Mouse (Mus musculus) CH12F3 (cell line): ENCODE results near the gene Cped1.

Experiments used
- in situ Hi-C: fragments of 300-500 bp; cut with MboI; formaldehyde crosslinking; loops from 2 replicates; pipeline ENCODE4 v1.14.3; 2020; ENCODE audit warnings: low sequenced_read_pairs

The Cped1 gene

DNA sequence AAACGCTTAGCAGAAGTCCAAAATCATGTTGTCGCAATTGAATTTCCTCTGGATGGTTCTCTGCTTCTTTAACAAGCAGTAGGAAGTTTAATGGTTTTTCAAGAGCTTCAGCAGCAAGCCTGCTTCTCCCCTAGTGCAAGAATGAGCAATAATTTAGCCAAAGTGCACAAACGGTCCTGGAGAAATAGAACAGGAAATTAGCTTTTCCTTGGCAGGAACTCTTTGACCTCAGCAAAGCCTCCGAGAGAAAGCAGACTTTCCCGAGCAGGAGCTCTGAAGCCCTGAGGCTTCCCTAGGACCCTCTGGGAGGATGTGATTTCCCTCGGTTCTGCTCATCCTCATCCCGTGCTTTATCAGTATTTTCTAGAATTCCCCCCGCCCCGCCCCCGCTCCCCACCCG lies 13.3 kb downstream of the Cped1 start:
- in situ Hi-C loops: no loop called here

DNA sequence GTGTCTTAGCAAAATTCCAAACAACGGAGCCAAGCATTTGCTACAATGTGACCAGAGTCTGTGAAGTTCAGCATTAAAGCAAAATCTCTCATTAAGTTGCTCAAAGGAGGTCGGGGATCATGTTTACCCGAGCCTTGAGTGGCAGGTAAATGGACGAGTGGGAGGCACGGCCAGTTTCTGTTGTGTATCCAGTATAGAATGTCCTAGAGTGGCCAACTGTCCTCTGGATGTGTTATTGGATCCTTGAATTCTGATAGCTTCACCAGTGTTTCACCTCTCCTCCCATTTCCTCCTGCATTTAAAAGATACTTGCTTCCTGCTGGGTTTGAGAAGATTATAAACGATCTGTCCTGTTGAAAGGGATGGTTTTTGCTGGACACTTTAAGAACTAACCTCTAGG lies 14.4 kb downstream of the Cped1 start:
- in situ Hi-C loops: no loop called here

DNA sequence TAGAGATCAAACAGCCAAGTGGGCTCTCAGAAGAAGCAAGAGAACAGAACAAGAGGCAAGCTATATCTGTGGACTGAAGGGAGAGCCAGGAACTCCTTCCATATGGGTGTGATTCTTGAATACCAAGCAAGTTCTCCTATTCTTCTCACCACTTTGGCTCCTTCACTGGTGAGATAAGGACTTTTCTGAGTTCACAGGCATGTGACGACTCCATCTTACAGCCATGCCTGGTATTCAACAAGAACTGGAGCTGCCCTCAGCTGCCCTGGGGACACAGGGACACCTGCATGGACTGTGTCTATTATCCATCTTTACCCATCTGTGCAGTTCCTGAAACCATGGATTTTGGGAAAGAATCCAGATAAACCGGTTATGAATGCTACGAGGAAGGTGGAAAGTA lies 15.2 kb downstream of the Cped1 start:
- in situ Hi-C loops: no loop called here

DNA sequence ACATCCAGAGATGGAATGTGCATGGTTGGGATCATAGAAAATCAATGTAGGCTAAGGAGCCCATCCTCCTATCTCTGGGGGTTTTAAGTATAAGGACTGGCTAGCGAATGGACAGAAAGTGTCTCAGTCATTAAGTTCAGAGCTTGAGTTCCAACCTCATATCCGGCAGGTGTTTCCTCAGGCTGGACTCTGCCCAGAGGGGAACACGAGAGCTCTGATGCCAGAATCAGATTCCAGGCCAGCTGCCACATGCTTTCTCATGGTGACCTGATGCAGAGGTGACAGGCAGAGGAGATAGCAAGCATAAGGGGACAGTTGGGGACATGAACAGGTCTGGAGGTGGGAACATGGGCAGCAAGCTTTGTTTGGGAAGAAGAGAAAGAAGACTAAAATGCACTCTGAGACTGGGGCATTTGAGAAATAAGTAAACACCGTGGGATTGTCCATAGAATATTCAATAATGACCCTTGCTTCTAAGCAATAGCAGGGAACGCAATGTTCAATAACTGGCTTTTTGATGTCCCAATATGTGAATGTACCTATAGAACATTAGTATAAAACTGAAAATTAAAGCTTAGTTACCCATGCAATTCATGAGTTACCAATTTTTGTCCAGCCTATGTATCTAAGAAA lies 15.7 kb downstream of the Cped1 start:
- in situ Hi-C loops: no loop called here

DNA sequence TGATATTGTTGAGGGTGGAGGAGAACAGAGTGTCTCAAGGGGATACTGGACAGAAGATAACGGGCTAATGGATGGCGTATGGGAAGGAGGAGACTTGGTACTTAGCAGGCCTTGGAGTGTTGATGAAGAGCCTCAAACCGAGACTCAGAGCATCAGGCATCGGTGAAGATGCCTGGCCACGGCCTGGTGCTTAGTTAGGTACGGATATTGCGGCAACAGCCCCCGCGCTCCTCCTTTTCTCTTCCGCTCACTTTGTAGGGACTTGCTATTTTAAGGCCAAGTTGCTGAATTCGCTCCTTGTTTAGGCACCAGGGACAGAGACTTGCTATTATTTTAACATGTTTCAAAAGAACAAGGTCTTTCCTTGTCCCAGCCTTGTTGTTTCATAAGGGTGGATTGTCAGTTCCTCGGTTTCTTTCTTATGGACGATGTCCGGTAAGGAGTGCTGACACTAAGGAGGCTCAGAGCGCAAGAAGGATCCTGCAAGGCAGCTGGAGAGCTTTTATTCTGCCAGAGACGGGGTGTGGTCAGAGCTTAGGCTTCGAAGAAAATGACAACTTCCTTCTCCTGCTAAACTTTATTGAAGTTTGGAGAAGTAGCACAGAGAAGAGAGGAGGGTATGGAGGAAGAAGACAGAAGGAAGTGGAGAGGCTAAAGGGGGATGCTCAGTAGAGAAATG lies 16.9 kb downstream of the Cped1 start:
- in situ Hi-C loops: no loop called here

DNA sequence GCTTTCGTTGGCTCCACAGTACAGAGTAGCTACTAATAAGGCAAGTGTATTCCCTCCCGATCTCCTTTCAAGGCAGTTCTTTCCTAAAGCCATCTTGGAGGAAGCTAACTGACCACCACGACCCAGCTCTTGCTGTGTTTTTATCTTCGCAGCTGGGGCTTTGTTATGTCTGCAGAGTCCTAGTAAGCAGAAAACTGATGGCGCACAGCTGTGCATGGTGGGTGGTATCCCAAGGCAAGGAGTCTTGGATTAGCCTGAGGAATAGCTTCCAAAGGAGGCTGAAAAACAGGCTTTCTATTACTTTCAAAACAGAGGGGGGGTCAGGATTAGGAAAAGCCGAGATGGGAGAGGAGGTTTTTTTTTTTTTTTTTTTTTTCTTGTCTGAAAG lies 17.5 kb downstream of the Cped1 start:
- in situ Hi-C loops: no loop called here

DNA sequence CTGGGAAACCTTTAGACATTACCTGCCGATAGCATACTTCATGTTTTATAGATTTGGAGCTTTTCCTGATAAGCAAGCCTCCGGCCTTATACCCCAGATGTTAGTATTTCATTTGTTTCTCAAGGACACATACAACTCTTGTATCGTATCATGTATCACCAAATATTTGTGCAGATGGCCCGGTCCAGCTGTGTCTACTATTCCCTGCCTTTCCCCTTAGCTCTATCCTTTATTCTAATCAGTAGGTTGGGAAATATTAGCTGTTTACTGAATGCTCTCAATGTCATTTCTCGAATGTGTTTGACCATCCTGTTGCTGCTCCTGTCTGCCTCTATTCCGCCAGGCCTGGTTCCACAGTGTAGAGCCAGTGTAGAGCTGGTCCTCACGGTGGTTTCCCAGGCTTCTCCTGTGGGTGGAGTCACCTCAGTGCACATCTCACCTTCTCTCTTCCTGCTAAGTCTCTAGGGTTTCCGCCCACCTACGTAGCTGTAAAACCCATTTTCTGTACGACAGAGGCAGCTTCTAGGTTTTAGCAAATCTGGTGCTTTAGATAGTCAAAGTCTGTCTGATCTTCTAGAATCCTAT lies 18.3 kb downstream of the Cped1 start:
- in situ Hi-C loops: no loop called here

DNA sequence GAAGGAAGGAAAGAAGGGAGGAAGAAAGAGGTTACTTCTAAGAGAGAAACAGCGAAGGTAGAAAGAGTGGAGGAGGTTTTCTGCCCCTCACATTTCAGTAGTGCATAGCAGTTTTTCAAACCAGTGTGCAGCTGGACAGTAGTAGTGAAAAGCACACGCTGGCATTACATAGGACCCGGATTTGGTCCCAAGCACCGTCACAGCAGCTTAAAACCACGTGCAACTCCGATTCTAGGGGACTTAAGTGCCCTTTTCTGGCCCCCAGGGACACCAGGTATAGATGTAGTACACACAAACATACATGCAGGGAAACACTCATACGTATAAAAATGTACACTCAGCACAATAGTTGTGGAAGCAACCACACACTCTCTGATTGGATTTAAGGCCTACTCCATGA lies 22.6 kb downstream of the Cped1 start:
- in situ Hi-C loops: no loop called here

DNA sequence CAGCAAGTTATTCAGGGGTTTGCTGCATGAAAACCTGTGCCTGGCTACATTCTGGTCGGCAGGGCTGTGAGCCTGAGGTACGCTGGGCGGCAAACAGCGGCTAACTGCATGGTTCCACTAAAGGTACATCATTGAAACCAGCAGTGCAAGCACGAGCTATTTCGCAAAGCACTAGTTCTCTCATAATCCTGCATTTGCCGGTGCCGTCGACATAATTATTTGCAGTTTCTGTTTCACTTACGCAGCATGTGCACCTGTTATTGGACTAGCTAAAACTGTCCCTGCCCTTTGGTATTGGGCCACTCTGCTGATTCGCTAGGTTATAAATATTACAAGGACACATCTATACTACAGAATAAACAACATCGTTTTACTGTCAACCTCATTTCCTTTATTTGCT lies 24.5 kb downstream of the Cped1 start:
- in situ Hi-C loops: no loop called here

DNA sequence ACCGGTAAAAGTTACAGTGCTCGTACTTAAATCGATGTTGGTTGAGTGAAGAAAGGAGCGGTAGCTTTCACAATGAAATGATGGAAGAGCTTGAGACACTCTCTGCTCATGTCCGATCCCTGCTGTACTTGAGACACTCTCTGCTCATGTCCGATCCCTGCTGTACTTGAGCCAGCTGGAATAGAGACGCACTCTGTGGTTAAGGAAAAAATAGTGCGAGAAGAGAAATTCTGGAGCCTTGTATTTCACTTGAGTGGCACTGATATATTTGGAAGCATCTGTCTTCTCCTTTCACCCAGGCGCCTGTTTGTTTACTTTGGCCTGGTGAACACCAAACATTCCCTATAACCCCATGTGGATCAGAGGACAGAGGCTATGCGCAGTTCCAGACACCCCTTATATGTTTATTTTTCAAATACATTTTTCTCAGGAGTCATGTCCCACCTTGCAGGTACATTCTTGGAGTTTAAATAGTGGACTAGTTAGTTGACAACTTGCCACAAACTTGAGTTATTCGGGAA lies 25.1 kb downstream of the Cped1 start:
- in situ Hi-C loops: no loop called here

DNA sequence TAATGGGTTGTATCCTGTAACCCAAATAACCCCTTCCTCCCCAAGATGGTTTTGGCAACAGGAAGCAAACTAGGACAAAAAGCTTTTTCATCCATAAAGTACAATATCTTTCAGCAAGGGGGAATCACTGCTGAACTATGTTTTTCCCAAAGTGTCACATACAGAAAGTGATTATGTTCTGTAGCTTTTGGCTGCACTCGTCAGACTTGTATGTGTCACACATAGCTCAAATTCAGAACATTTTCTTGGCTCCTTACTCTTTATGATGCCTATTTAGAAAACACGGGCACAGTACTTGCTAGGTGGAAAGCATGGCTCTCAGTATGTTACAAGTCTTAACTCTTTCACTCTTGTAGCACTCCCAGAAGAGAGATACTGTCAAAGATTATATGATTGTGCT lies 25.8 kb downstream of the Cped1 start:
- in situ Hi-C loops: no loop called here

DNA sequence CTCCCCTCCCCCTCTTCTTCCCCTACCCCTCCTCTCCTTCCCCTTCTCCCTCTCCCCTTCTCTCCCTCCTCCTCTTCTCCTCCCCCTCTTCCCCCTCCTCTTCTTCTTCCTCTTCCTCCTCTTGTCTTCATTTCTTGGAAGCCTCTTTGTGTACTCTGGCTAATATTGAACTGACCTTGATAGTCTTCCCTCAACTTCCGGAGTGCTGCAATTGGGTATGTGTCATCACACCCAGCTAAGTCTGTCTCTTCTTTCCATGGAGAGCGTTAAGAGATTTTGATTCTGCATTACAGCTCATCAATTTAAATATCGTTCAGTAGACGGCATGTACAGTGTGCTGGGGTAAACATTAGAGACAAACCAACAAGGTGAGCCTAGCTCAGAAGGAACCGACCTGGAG lies 26.4 kb downstream of the Cped1 start:
- in situ Hi-C loops: no loop called here

DNA sequence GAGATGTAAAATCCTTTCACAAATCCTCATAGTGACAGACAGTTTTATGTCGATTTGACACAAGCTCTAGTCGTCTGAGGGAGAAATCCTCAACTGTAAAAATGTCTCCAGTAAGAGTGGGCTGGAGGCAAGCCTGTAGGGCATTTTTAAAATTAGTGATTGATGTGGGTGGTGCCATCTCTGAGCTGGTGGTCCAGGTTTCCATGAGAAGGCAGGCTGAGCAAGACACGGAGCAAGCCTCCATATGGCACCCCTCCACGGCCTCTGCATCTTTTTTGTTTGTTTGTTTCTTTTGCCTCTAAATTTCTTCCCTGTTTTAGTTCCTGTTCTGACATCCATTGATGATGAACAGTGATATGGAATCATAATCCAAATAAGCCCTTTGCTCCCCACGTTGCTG lies 26.8 kb downstream of the Cped1 start:
- in situ Hi-C loops: no loop called here

DNA sequence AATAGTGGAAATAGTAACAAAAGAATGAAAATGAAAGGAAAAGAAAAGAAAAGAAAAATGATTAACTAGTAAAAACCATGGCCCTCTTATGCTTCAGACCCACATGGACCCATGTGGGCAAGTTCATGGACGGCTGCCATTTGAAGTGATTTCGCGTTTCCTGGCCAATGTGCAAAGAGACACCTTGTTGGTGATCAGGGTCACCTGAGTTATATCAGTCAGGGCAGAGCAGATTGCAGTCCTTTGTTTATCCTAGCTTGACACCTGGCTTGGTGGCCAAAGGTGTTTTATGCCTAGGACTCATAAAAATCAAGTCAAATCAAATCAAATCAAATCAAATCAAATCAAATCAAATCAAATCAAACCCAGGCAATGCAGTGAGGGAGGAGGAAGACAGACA lies 27.7 kb downstream of the Cped1 start:
- in situ Hi-C loops: no loop called here

DNA sequence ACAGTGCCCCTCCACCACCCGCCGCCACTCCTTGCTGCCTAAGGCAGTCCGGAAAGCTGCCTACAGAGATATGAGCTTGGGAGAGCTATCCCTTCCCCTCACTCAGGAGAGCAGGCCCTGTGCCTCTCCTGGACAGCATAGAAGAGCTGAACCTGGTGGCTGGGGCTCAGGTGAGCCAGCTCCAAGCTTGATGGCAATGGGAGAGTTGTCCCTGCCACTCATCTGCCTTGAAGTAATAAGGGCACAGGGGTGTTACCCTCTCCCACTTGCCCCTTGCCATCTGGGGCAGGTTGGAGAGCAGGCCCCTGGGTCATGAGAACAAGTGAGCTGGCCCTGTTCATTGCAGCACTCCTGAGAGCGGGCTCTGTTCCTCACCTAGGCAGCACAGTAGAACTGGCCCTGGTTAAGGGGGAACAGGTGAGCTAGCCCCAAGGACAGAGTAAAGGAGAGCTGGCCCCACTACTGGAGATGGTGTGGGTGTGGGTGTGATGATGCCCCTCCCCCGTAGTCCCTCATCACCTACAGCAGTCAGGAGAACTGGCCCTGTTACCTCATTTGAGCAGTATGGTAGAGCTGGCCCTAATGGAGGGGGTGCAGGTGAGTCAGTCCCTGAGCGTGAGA lies 28.7 kb downstream of the Cped1 start:
- in situ Hi-C loops: no loop called here

DNA sequence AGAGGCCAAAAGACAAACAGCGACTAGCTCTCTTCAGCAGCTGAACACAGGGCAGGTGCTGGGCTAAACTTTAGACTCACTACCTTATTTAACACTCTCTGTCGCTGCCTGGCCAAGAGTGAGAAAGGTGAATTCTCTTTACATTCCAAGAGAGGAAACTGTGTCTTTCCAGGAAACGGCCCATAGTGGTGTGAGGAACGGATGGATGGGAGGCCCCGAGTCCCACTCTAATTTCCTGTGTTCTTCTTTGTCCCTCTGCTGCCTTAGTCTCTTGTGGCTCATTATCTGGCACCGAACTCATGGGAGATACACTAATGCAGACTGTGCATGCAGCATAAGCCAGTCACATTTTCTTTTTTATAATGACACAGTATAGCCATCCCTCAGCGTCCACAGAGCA lies 31.9 kb downstream of the Cped1 start:
- in situ Hi-C loops: no loop called here

DNA sequence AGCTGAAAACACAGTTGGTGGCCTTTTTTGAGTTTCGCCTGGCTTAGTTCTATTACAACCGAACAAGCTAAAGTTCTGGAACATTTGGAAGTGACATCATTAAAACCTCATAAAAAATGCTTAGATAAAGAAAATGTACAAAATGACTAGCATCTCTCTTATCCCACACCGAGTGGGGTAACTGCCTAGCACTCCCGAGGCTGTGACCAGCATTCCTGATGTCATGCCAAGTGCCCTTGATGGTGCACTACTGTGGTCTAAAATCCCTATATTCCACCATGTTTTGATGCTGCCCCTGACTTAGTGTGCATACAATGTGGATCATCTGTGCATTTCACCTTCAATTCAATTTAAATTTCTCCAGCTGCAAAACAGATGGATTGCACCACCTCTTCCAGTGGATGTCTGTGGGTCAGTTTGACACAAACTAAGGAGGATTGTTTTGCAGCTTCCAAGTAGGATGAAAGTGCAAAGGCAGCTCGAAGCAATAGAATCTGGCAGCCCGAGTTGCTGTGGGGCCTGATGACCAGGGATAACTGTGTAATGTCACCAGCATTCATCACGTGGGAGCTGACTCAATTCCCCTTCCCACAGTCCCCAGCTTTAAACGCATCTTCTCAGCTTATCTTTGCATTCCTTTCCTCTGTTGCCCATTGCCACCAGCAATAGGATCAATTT lies 33.2 kb downstream of the Cped1 start:
- in situ Hi-C loops: no loop called here

DNA sequence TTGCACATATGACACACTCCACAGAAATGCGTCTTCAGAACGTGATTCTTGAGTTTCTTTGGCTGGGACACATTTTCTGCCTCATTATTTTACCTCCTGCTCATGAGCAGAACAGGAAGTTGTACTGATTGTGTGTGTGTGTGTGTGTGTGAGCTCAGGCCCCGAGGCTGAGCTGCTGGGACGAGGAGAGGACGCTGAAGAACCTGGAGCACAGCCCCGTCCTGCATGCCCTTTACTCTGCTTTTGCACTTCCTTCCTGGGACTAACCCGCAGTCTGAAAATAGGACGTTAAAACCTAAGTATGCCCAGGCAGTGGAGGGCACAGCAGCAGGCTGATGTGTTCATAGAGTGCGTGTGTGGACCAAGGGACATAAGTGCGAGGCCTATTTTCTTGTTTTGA lies 33.9 kb downstream of the Cped1 start:
- in situ Hi-C loops: no loop called here

DNA sequence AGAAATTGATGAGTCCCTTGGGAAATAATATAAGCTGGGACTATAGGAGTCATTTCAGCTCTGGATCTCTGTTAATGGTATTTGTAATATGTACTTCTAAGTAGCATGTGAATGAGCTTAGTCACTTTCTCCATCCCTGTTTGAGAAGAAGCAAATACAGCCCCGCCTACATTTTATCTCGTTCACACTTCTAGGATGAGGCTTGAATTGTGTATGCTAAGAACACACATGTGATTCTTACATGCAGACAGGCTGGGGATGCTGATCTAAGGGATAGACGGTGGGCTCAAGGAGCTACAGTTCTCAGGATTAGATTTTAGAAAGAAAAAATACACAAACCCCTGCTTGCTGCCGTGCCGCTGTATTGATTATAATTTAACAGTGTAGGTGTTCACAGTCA lies 35.0 kb downstream of the Cped1 start:
- in situ Hi-C loops: no loop called here

DNA sequence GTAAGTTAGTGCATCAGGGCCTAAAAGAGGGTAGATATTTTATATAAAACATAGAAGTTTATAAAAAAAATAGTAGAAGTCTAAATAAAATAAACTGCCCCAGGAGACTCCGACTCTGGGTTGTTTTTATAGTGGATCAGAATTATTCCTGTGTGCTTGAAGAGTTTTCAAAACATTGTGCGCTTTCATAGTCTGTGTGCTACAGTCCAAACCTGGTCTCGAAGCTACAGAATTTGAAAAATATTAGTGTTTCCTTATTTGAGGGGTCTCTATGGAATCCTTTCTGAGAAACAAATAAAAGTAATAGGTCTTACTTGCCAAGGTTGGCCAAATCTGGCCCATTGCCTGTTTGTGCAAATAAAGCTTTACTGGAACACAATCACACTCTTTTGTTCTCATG lies 35.6 kb downstream of the Cped1 start:
- in situ Hi-C loops: no loop called here

DNA sequence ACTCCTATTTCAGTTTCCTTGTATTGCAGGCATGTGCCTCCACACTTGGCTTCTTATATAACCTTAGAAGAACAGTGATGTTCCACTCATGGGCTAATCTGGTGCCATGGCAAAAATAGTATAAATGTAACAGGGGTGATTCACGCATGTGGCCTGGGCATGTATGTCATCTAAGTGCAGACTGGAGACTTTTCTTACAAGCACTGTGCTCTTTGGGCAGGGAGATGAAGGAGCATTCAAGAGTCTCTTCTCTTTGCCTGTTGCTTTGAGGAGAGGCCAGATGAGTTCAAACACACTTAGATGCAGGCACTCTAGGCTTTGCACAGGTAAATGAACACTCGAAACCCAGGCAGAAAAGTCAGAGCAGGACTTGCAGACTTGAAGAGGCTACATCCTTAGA lies 38.5 kb downstream of the Cped1 start:
- in situ Hi-C loops: no loop called here
